Mouse (Mus musculus) C2C12 (cell line): ENCODE data around the gene Arhgap31.

Experiments
- CTCF ChIP-seq: IDR thresholded peaks from one replicate; pipeline ENCODE4 v1.5.1; 2011; ENCODE audit not compliant: control insufficient read depth, insufficient read depth, insufficient read length
- MAX ChIP-seq: IDR thresholded peaks from one replicate; pipeline ENCODE4 v1.6.1; 2011; ENCODE audit warnings: mild to moderate bottlenecking, control low read depth
- MYOD1 ChIP-seq: IDR thresholded peaks from one replicate; pipeline ENCODE4 v1.6.1; 2011; ENCODE audit warnings: low read depth; ENCODE audit not compliant: control insufficient read depth, insufficient read length
- MYOG ChIP-seq: IDR thresholded peaks from one replicate; pipeline ENCODE4 v1.6.1; 2011; ENCODE audit not compliant: control insufficient read depth, insufficient read length; ENCODE audit errors: extremely low read depth
- USF1 ChIP-seq: IDR thresholded peaks from one replicate; pipeline ENCODE4 v1.6.1; 2011; ENCODE audit warnings: low read depth, mild to moderate bottlenecking, control low read depth, moderate library complexity

- no peak for TF ChIP-seq CTCF
- TF ChIP-seq MAX: no peak
- no peak for TF ChIP-seq USF1
- no peak for TF ChIP-seq MYOG
- no peak for TF ChIP-seq MYOD1
Observed at GRCm38 (mm10) chr16:38636682-38637081, 76.4 kb downstream of the Arhgap31 start.
